Mouse (Mus musculus) cerebellum, adult 8-10 months (tissue): Measurements from ENCODE around the gene Hbs1l.

Source experiments
- DNase-seq: peaks from one replicate; pipeline ENCODE4 v3.0.0; 2022

Hbs1l gene

GRCm38 (mm10) chr10:21295759-21296621 lies at the start of gene Hbs1l:
Gene Hbs1l, plus strand, starts transcription at chr10:21295979.
- peak; percentile 89 for DNase-seq

GRCm38 (mm10) chr10:21248556-21248955 lies 47.2 kb upstream of the Hbs1l start:
- no peak for DNase-seq

GRCm38 (mm10) chr10:21251881-21252534 lies 43.8 kb upstream of the Hbs1l start:
- no peak for DNase-seq

GRCm38 (mm10) chr10:21252800-21253199 lies 43.0 kb upstream of the Hbs1l start:
- no peak for DNase-seq

- DNase-seq, result no peak
Measured at GRCm38 (mm10) chr10:21254266-21255140, 41.3 kb upstream of the Hbs1l start.

- no peak for DNase-seq
Measured at GRCm38 (mm10) chr10:21257244-21257643, 38.5 kb upstream of the Hbs1l start.

GRCm38 (mm10) chr10:21259649-21260048 lies 36.1 kb upstream of the Hbs1l start:
- DNase-seq, result no peak

GRCm38 (mm10) chr10:21265188-21265587 lies 30.6 kb upstream of the Hbs1l start:
- DNase-seq, result no peak

GRCm38 (mm10) chr10:21267452-21267851 lies 28.3 kb upstream of the Hbs1l start:
- no peak for DNase-seq

GRCm38 (mm10) chr10:21268786-21269410 lies 26.9 kb upstream of the Hbs1l start:
- DNase-seq, result no peak

GRCm38 (mm10) chr10:21269920-21270319 lies 25.9 kb upstream of the Hbs1l start:
- DNase-seq, result no peak

GRCm38 (mm10) chr10:21270905-21271304 lies 24.9 kb upstream of the Hbs1l start:
- no peak for DNase-seq

GRCm38 (mm10) chr10:21271310-21271709 lies 24.5 kb upstream of the Hbs1l start:
- DNase-seq, result no peak

GRCm38 (mm10) chr10:21271785-21272184 lies 24.0 kb upstream of the Hbs1l start:
- no peak for DNase-seq

- DNase-seq, result no peak
Measured at GRCm38 (mm10) chr10:21287243-21288127, 8.3 kb upstream of the Hbs1l start.

- DNase-seq, result no peak
Measured at GRCm38 (mm10) chr10:21291228-21291627, 4.6 kb upstream of the Hbs1l start.

GRCm38 (mm10) chr10:21294217-21294616 lies 1.6 kb upstream of the Hbs1l start:
- no peak for DNase-seq

- no peak for DNase-seq
Measured at GRCm38 (mm10) chr10:21295397-21295758, 401 bp upstream of the Hbs1l start.

GRCm38 (mm10) chr10:21298972-21299371 lies 3.2 kb downstream of the Hbs1l start:
- DNase-seq, result no peak

GRCm38 (mm10) chr10:21301822-21302221 lies 6.0 kb downstream of the Hbs1l start:
- no peak for DNase-seq
